Mouse (Mus musculus): ENCODE measurements around the gene Mipep. TPM values are rescaled to one million over a fixed set of nuclear protein-coding genes. Genes with fewer than 3 reads are reported as not detected.

The Mipep gene
- polyA plus RNA-seq, 1 experiment from 2014 or later = 24.0 TPM

GRCm38 (mm10) chr14:60799762-60800728 is 15.7 kb downstream of the Mipep start:
- Histone ChIP-seq H3K9me3 (ENCODE audit: control insufficient read depth, low read depth, low read length) (no peaks in the 10 kb centered on the region), H3K4me3 (ENCODE audit: low read depth, low read length) (no peak overlapping the region), H3K36me3 (ENCODE audit: control insufficient read depth, insufficient read depth, low read length) (peaks cover 21% of the 10 kb centered on the region; the same call in 1 of the 2 replicates), H3K4me1 (ENCODE audit: control insufficient read depth, insufficient read depth, low read length) (no peaks in the 10 kb centered on the region), H3K4me2 (replicated peaks; ENCODE audit: low read depth, low read length) (no peak overlapping the region), H3K27ac (ENCODE audit: low read length) (no peak overlapping the region), H3K9ac (replicated peaks; ENCODE audit: low read depth, low read length) (no peak overlapping the region), H3K27me3 (ENCODE audit: control insufficient read depth, insufficient read depth, low read length) (no peaks in the 10 kb centered on the region)
- 45% methylated on average over 9 of the region's 9 CpGs for WGBS
- ATAC-seq (ENCODE audit: insufficient number of reproducible peaks, insufficient read depth, low FRiP score, low read depth) = 0 out of 2 replicates have a peak, but pooled peaks have one; percentile 28

GRCm38 (mm10) chr14:60802026-60802425 is 17.7 kb downstream of the Mipep start:
- no peak overlapping the region for H3K4me3 ChIP-seq (ENCODE audit: low read depth, low read length)
- no peaks in the 10 kb centered on the region for H3K4me1 ChIP-seq (ENCODE audit: control insufficient read depth, insufficient read depth, low read length)
- ATAC-seq (ENCODE audit: insufficient number of reproducible peaks, insufficient read depth, low FRiP score, low read depth) = no peak
- no peaks in the 10 kb centered on the region for H3K27me3 ChIP-seq (ENCODE audit: control insufficient read depth, insufficient read depth, low read length)
- WGBS = 85% methylated on average over 13 of the region's 13 CpGs
- H3K4me2 ChIP-seq (replicated peaks; ENCODE audit: low read depth, low read length) = no peak overlapping the region
- no peak overlapping the region for H3K27ac ChIP-seq (ENCODE audit: low read length)
- peaks cover 15% of the 10 kb centered on the region; the same call in 1 of the 2 replicates for H3K36me3 ChIP-seq (ENCODE audit: control insufficient read depth, insufficient read depth, low read length)
- H3K9ac ChIP-seq (replicated peaks; ENCODE audit: low read depth, low read length) = no peak overlapping the region
- H3K9me3 ChIP-seq (ENCODE audit: control insufficient read depth, low read depth, low read length) = no peaks in the 10 kb centered on the region

- no peak for ATAC-seq (ENCODE audit: insufficient number of reproducible peaks, insufficient read depth, low FRiP score, low read depth)
- Histone ChIP-seq H3K9me3 (ENCODE audit: control insufficient read depth, low read depth, low read length) (no peaks in the 10 kb centered on the region), H3K36me3 (ENCODE audit: control insufficient read depth, insufficient read depth, low read length) (peaks cover 10% of the 10 kb centered on the region; the same call in 1 of the 2 replicates), H3K4me1 (ENCODE audit: control insufficient read depth, insufficient read depth, low read length) (no peaks in the 10 kb centered on the region), H3K9ac (replicated peaks; ENCODE audit: low read depth, low read length) (no peak overlapping the region), H3K4me2 (replicated peaks; ENCODE audit: low read depth, low read length) (no peak overlapping the region), H3K4me3 (ENCODE audit: low read depth, low read length) (no peak overlapping the region), H3K27ac (ENCODE audit: low read length) (no peak overlapping the region), H3K27me3 (ENCODE audit: control insufficient read depth, insufficient read depth, low read length) (no peaks in the 10 kb centered on the region)
- WGBS = 89% methylated on average over 9 of the region's 9 CpGs
Observed at GRCm38 (mm10) chr14:60804978-60805377, 20.6 kb downstream of the Mipep start.

DNA sequence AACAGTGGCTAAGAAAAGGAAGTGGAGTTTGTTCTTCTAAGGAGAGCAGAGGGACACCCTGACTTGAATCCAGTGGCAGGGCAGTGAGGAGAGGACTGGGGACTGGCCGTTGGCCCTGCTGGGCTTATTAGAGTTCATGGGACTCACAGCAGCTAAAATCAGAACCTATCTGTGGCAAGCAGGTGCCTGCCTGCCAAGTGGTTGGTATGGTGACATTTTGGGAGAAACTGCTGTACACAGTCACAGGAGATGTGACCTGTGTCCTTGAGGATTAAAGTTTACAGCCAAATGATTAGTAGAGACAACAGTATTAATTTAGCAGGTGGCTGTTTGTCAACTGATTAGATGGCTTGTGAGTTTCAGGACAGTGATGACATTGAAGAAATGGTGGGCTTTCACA is 21.5 kb downstream of the Mipep start:
- Histone ChIP-seq H3K27me3 (ENCODE audit: control insufficient read depth, insufficient read depth, low read length) (no peaks in the 10 kb centered on the region), H3K9me3 (ENCODE audit: control insufficient read depth, low read depth, low read length) (no peaks in the 10 kb centered on the region), H3K4me2 (replicated peaks; ENCODE audit: low read depth, low read length) (no peak overlapping the region), H3K4me3 (ENCODE audit: low read depth, low read length) (no peak overlapping the region), H3K4me1 (ENCODE audit: control insufficient read depth, insufficient read depth, low read length) (no peaks in the 10 kb centered on the region), H3K36me3 (ENCODE audit: control insufficient read depth, insufficient read depth, low read length) (peaks cover 10% of the 10 kb centered on the region; the same call in 1 of the 2 replicates), H3K27ac (ENCODE audit: low read length) (no peak overlapping the region), H3K9ac (replicated peaks; ENCODE audit: low read depth, low read length) (no peak overlapping the region)
- 65% methylated on average over 1 of the region's 1 CpGs for WGBS
- ATAC-seq (ENCODE audit: insufficient number of reproducible peaks, insufficient read depth, low FRiP score, low read depth) = no peak

DNA sequence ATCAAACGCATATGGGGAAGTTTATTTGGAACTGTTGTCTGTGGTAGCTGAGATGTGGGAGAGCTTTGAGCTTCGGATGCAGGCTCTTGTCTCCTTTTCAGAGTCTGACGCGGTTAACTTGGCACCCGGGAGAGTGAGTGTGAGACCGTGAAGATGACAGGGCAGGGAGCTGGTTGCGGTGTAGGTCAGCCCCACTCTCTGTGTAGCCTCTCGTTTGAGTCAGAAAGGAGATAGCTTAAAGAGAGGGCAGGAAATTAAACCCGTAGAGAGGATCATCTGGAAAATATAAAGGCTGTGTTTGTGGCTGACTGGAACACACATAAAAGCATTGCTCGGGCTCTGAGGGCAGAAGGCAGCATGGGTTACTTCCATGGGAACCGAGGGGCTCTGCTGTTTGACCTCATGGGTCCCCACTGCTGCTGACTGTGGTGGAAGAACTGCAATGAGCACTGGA is 22.5 kb downstream of the Mipep start:
- Histone ChIP-seq H3K4me2 (replicated peaks; ENCODE audit: low read depth, low read length) (no peak overlapping the region), H3K27me3 (ENCODE audit: control insufficient read depth, insufficient read depth, low read length) (no peaks in the 10 kb centered on the region), H3K36me3 (ENCODE audit: control insufficient read depth, insufficient read depth, low read length) (peaks cover 10% of the 10 kb centered on the region; the same call in 1 of the 2 replicates), H3K4me1 (ENCODE audit: control insufficient read depth, insufficient read depth, low read length) (no peaks in the 10 kb centered on the region), H3K9ac (replicated peaks; ENCODE audit: low read depth, low read length) (no peak overlapping the region), H3K4me3 (ENCODE audit: low read depth, low read length) (no peak overlapping the region), H3K9me3 (ENCODE audit: control insufficient read depth, low read depth, low read length) (no peaks in the 10 kb centered on the region), H3K27ac (ENCODE audit: low read length) (no peak overlapping the region)
- ATAC-seq (ENCODE audit: insufficient number of reproducible peaks, insufficient read depth, low FRiP score, low read depth) = no peak
- WGBS = 51% methylated on average over 11 of the region's 11 CpGs

- no peaks in the 10 kb centered on the region for H3K9me3 ChIP-seq (ENCODE audit: control insufficient read depth, low read depth, low read length)
- no peak overlapping the region for H3K4me2 ChIP-seq (replicated peaks; ENCODE audit: low read depth, low read length)
- H3K27ac ChIP-seq (ENCODE audit: low read length) = no peak overlapping the region
- no peak for ATAC-seq (ENCODE audit: insufficient number of reproducible peaks, insufficient read depth, low FRiP score, low read depth)
- WGBS = 89% methylated on average over 8 of the region's 8 CpGs
- H3K4me1 ChIP-seq (ENCODE audit: control insufficient read depth, insufficient read depth, low read length) = no peaks in the 10 kb centered on the region
- no peaks in the 10 kb centered on the region for H3K27me3 ChIP-seq (ENCODE audit: control insufficient read depth, insufficient read depth, low read length)
- no peak overlapping the region for H3K4me3 ChIP-seq (ENCODE audit: low read depth, low read length)
- H3K9ac ChIP-seq (replicated peaks; ENCODE audit: low read depth, low read length) = no peak overlapping the region
- H3K36me3 ChIP-seq (ENCODE audit: control insufficient read depth, insufficient read depth, low read length) = peaks cover under 1% of the 10 kb centered on the region; the same call in 1 of the 2 replicates
Observed at GRCm38 (mm10) chr14:60809881-60810280, 25.5 kb downstream of the Mipep start.

DNA sequence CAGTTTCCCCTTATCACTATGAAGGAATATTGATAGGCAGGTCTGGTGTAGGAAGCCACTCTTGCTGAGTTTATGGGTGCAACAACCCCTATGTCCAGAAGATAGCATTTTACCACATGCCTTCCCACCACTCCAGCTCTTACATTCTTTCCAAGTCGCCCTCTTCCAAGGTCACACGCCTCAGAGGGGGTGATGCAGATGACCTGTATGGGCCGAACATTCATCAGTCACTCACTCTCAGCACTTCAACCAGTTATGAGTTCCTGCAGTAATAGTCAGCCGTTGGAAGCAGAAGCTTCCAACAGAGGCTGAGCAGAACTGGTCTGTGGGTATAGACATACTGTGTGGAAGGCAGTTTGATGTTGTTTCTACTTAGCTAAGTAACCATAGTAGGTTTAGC is 27.2 kb downstream of the Mipep start:
- H3K36me3 ChIP-seq (ENCODE audit: control insufficient read depth, insufficient read depth, low read length) = peaks cover 5% of the 10 kb centered on the region; the same call in 1 of the 2 replicates
- no peak for ATAC-seq (ENCODE audit: insufficient number of reproducible peaks, insufficient read depth, low FRiP score, low read depth)
- H3K27me3 ChIP-seq (ENCODE audit: control insufficient read depth, insufficient read depth, low read length) = no peaks in the 10 kb centered on the region
- H3K4me3 ChIP-seq (ENCODE audit: low read depth, low read length) = no peak overlapping the region
- H3K4me1 ChIP-seq (ENCODE audit: control insufficient read depth, insufficient read depth, low read length) = no peaks in the 10 kb centered on the region
- H3K4me2 ChIP-seq (replicated peaks; ENCODE audit: low read depth, low read length) = no peak overlapping the region
- 94% methylated on average over 4 of the region's 4 CpGs for WGBS
- H3K9ac ChIP-seq (replicated peaks; ENCODE audit: low read depth, low read length) = no peak overlapping the region
- H3K9me3 ChIP-seq (ENCODE audit: control insufficient read depth, low read depth, low read length) = no peaks in the 10 kb centered on the region
- no peak overlapping the region for H3K27ac ChIP-seq (ENCODE audit: low read length)

DNA sequence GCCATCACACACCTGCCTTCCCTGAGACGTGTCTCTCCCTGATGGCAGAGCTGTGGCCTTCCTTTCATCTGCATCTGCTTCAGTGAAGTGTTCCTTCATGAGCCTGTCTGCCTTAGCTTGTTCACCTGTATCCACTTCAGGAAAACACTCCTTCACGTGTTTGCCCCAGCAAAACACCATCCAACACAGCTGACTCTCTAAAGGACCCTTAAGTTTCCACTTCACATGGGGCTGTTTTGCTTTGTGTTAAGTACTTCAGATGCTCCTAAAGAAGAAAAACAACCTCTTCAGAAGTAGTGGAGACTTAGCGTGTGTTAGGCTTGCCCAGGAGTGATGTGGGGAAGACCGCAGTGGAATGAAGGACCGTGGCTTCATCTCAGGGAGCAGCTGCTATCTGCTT is 30.7 kb downstream of the Mipep start:
- Histone ChIP-seq H3K9me3 (ENCODE audit: control insufficient read depth, low read depth, low read length) (no peaks in the 10 kb centered on the region), H3K36me3 (ENCODE audit: control insufficient read depth, insufficient read depth, low read length) (peaks cover 5% of the 10 kb centered on the region; the same call in 1 of the 2 replicates), H3K4me1 (ENCODE audit: control insufficient read depth, insufficient read depth, low read length) (no peaks in the 10 kb centered on the region), H3K4me2 (replicated peaks; ENCODE audit: low read depth, low read length) (no peak overlapping the region), H3K4me3 (ENCODE audit: low read depth, low read length) (no peak overlapping the region), H3K27ac (ENCODE audit: low read length) (no peak overlapping the region), H3K9ac (replicated peaks; ENCODE audit: low read depth, low read length) (no peak overlapping the region), H3K27me3 (ENCODE audit: control insufficient read depth, insufficient read depth, low read length) (no peaks in the 10 kb centered on the region)
- ATAC-seq (ENCODE audit: insufficient number of reproducible peaks, insufficient read depth, low FRiP score, low read depth) = no peak
- WGBS = 88% methylated on average over 5 of the region's 5 CpGs

Data from stomach, embryonic 14.5 days (tissue).